Mouse (Mus musculus) lung, postnatal 0 days (tissue): ENCODE measurements around the gene Tmem246. TPM values are rescaled to one million over a fixed set of nuclear protein-coding genes. Genes with fewer than 3 reads are reported as not detected.

Experiments used
- ATAC-seq: fragments of 200-750 bp; cut with Nextera tagmentation; 2 replicates; pipeline ENCODE4 v1.8.0; 2017; ENCODE audit warnings: moderate library complexity
- DNase-seq: peaks from one replicate; pipeline ENCODE4 v3.0.0-alpha.2; 2016; ENCODE audit warnings: low spot score
- H3K27ac ChIP-seq: fragments of 300-500 bp; sonication (generic); 2 replicates; pipeline ENCODE4 v1.5.1; 2014; ENCODE audit warnings: antibody characterized with exemption, mild to moderate bottlenecking, low read length, mixed read lengths
- H3K27me3 ChIP-seq: fragments of 300-500 bp; sonication (generic); replicated peaks from 2 replicates; pipeline ENCODE4 v1.6.1; 2014; ENCODE audit warnings: low read length, mixed read lengths; ENCODE audit not compliant: insufficient read depth
- H3K36me3 ChIP-seq: fragments of 300-500 bp; sonication (generic); 2 replicates; pipeline ENCODE4 v1.6.1; 2014; ENCODE audit warnings: low read length, mixed read lengths; ENCODE audit not compliant: insufficient read depth
- H3K4me1 ChIP-seq: fragments of 300-500 bp; sonication (generic); 2 replicates; pipeline ENCODE4 v1.6.1; 2014; ENCODE audit warnings: antibody characterized with exemption, low read depth, low read length, mixed read lengths; ENCODE audit not compliant: insufficient read depth
- H3K4me2 ChIP-seq: fragments of 300-500 bp; sonication (generic); replicated peaks from 2 replicates; pipeline ENCODE4 v1.6.1; 2014; ENCODE audit warnings: low read depth, mild to moderate bottlenecking, low read length, moderate library complexity, mixed read lengths
- H3K4me3 ChIP-seq: fragments of 300-500 bp; sonication (generic); 2 replicates; pipeline ENCODE4 v1.5.1; 2014; ENCODE audit warnings: low read depth, low read length
- H3K9ac ChIP-seq: fragments of 300-500 bp; sonication (generic); replicated peaks from 2 replicates; pipeline ENCODE4 v1.6.1; 2014; ENCODE audit warnings: low read depth, mild to moderate bottlenecking
- H3K9me3 ChIP-seq: fragments of 300-500 bp; sonication (generic); 2 replicates; pipeline ENCODE4 v1.6.1; 2016; ENCODE audit warnings: low read length, mixed read lengths
- CTCF ChIP-seq: IDR thresholded peaks from 2 replicates; pipeline ENCODE4 v1.5.1; 2016; ENCODE audit warnings: antibody characterized with exemption, mild to moderate bottlenecking
- EP300 ChIP-seq: IDR thresholded peaks from 2 replicates; pipeline ENCODE4 v1.6.1; 2016; ENCODE audit warnings: antibody characterized with exemption, mild to moderate bottlenecking, control low read depth
- WGBS: fragments of 180-500 bp; shearing (Covaris S2); extraction: QIAGEN DNeasy Blood & Tissue Kit; methylation state at CpG from one replicate; pipeline ENCODE4 v1.1.7; 2014; 5-methylcytosine and 5-hydroxymethylcytosine counted together
- polyA plus RNA-seq: library from polyadenylated mRNA; unstranded; fragments of >200 nt; fragmentation: Nextera tagmentation; extraction: Ambion mirVana; gene quantifications from 2 replicates; pipeline ENCODE4 v1.2.1, GENCODE M21; 2015

Tmem246 gene
- polyA plus RNA-seq, 1 experiment from 2014 or later = 32.9 TPM

- TF ChIP-seq EP300 = no peak
- TF ChIP-seq CTCF = no peak
- ATAC-seq (peak; percentile 72), DNase-seq (peak; percentile 49)
- H3K9ac ChIP-seq = no peak overlapping the region
- H3K4me1 ChIP-seq = peaks cover 10% of the 10 kb centered on the region; the same call in 1 of the 2 replicates
- 13% methylated on average over 14 of the region's 14 CpGs for WGBS
- no peak overlapping the region; the same call in 1 of the 2 replicates for H3K4me2 ChIP-seq
- no peak overlapping the region for H3K4me3 ChIP-seq
- H3K27ac ChIP-seq = peak overlapping the region; percentile 51
- 0 out of 2 replicates have a peak, but pooled peaks cover 5% of the 10 kb centered on the region for H3K36me3 ChIP-seq
- H3K27me3 ChIP-seq = no peaks in the 10 kb centered on the region
- no peaks in the 10 kb centered on the region for H3K9me3 ChIP-seq
Measured at GRCm38 (mm10) chr4:49583965-49584831, 13.5 kb downstream of the Tmem246 start.

GRCm38 (mm10) chr4:49581256-49581655, 16.4 kb downstream of the Tmem246 start:
- Histone ChIP-seq H3K4me1 (peaks cover 10% of the 10 kb centered on the region; the same call in 1 of the 2 replicates), H3K4me3 (no peak overlapping the region), H3K4me2 (no peak overlapping the region), H3K36me3 (0 out of 2 replicates have a peak, but pooled peaks cover 4% of the 10 kb centered on the region), H3K27me3 (no peaks in the 10 kb centered on the region), H3K27ac (no peak overlapping the region), H3K9me3 (no peaks in the 10 kb centered on the region), H3K9ac (no peak overlapping the region)
- TF ChIP-seq CTCF (no peak), EP300 (no peak)
- no peak for ATAC-seq
- DNase-seq = no peak
- WGBS = 53% methylated on average over 4 of the region's 4 CpGs

- H3K4me3 ChIP-seq = no peak overlapping the region
- TF ChIP-seq CTCF (no peak), EP300 (no peak)
- no peak overlapping the region for H3K27ac ChIP-seq
- DNase-seq (peak; percentile 14), ATAC-seq (no peak)
- no peaks in the 10 kb centered on the region for H3K36me3 ChIP-seq
- H3K4me1 ChIP-seq = no peaks in the 10 kb centered on the region
- H3K9ac ChIP-seq = no peak overlapping the region
- whole genome bisulfite sequencing = 73% methylated on average over 4 of the region's 4 CpGs
- H3K9me3 ChIP-seq = no peaks in the 10 kb centered on the region
- no peaks in the 10 kb centered on the region for H3K27me3 ChIP-seq
- H3K4me2 ChIP-seq = no peak overlapping the region
Measured at GRCm38 (mm10) chr4:49572194-49572593, 25.5 kb downstream of the Tmem246 start.

GRCm38 (mm10) chr4:49567613-49568012, 30.1 kb downstream of the Tmem246 start:
- Histone ChIP-seq H3K36me3 (no peaks in the 10 kb centered on the region), H3K4me2 (no peak overlapping the region), H3K4me1 (no peaks in the 10 kb centered on the region), H3K27ac (no peak overlapping the region), H3K9me3 (no peaks in the 10 kb centered on the region), H3K9ac (no peak overlapping the region), H3K4me3 (no peak overlapping the region), H3K27me3 (no peaks in the 10 kb centered on the region)
- peak; percentile 57 for ATAC-seq
- WGBS = 18% methylated on average over 3 of the region's 3 CpGs
- TF ChIP-seq EP300 (no peak), CTCF (peak; percentile 95)
- DNase-seq = peak; percentile 91

- DNase-seq (peak; percentile 11), ATAC-seq (peak; percentile 38)
- Histone ChIP-seq H3K27ac (no peak overlapping the region), H3K4me3 (no peak overlapping the region), H3K27me3 (no peaks in the 10 kb centered on the region), H3K4me1 (no peaks in the 10 kb centered on the region), H3K36me3 (no peaks in the 10 kb centered on the region), H3K4me2 (no peak overlapping the region), H3K9me3 (no peaks in the 10 kb centered on the region), H3K9ac (no peak overlapping the region)
- 57% methylated on average over 20 of the region's 20 CpGs for WGBS
- TF ChIP-seq EP300 = no peak
- TF ChIP-seq CTCF = no peak
Measured at GRCm38 (mm10) chr4:49559915-49560772, 37.5 kb downstream of the Tmem246 start.

- Histone ChIP-seq H3K27ac (no peak overlapping the region), H3K4me1 (no peaks in the 10 kb centered on the region), H3K4me2 (no peak overlapping the region), H3K36me3 (no peaks in the 10 kb centered on the region), H3K9me3 (no peaks in the 10 kb centered on the region), H3K27me3 (no peaks in the 10 kb centered on the region), H3K9ac (no peak overlapping the region), H3K4me3 (no peak overlapping the region)
- TF ChIP-seq CTCF = no peak
- 37% methylated on average over 2 of the region's 2 CpGs for WGBS
- ATAC-seq (no peak), DNase-seq (no peak)
Measured at GRCm38 (mm10) chr4:49558181-49558580, 39.5 kb downstream of the Tmem246 start.
